Mouse (Mus musculus): ENCODE data around the gene Nfia.

Gene Nfia

DNA sequence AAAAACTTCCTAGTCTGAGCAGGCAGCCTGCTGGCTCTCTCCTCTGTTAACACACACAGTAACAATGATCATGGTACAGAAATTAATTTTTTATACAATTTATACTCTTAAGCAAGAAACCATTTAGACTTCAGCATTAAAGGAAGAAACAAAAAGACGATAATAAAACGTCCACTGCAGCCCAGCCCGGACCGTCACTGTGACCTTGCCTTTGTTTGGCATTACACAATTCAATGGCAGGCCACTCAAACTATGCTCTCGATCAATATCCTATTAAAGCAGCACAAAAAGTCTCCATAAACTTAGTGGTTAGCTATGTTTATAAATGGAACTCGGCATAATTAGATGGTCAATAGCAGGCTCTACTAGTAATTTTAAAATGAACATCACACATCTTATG is 232.5 kb downstream of the Nfia start:
- DNase-seq (ENCODE audit: low spot score), result no peak

DNA sequence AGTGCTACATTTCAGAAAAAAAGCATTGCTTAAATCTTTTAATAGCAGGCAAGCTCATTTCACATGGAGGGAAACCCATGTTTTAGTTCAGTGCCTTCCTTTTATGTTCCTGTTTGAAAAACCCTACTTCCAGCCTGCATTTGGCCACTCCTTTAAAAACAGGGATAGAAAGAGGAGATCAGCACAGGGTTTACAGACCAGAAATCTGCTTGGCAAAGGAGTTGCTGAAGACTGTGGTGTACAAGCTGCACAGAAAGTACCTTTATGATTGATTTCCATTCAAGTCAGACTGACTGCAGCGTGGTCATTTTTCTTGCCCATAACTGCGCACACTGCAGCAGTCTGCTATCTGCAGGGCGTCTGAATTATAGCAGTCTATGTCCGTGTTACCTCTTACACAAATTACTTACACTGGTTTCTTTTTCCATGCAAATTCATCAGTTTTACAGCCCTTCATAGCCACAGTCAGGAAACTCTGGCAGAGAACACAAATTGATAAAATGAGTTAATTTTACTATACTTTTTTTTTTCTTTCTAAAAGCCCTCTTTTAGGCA is 236.4 kb downstream of the Nfia start:
- no peak for DNase-seq (ENCODE audit: low spot score)

GRCm38 (mm10) chr4:98009966-98010365 is 237.4 kb downstream of the Nfia start:
- no peak for DNase-seq (ENCODE audit: low spot score)

DNA sequence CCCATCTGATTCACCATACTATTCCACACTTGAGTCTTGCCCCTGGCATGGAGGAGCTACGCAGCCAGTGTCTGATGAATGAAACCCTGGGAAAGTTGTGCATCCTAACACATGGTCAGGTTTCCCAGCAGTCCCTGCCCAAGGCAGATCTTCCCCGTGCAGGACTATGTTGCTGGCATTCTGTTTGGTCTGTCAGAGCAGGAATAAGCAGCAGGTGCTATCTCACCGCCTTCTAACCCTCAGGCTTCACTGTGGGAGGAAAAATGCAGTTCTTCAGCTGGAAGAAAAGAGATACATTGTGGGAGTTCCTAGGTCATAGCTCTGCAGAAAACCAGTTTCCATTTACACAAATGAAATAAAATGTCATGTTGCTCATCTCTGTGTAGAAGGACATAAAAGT is 247.3 kb downstream of the Nfia start:
- no peak for DNase-seq (ENCODE audit: low spot score)

DNA sequence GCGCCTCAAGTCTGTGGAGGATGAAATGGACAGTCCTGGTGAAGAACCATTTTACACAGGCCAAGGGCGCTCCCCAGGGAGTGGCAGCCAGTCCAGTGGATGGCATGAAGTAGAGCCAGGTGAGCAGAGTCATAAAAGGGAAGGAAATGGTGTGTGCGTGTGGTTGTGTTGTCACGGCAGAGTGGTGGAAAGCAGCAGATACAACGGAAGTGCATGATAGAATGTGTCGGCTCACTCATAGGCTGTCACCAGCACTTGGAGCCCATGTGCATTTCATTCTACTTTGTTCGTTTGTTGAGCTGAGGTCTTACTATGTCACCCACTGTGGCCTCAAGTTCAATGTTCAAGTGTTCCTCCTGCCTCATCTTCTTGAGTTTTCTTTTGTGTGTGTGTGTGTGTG is 248.3 kb downstream of the Nfia start:
- DNase-seq (ENCODE audit: low spot score), result no peak

- no peak for DNase-seq (ENCODE audit: low spot score)
Measured at GRCm38 (mm10) chr4:98023245-98023792, 250.8 kb downstream of the Nfia start.

DNA sequence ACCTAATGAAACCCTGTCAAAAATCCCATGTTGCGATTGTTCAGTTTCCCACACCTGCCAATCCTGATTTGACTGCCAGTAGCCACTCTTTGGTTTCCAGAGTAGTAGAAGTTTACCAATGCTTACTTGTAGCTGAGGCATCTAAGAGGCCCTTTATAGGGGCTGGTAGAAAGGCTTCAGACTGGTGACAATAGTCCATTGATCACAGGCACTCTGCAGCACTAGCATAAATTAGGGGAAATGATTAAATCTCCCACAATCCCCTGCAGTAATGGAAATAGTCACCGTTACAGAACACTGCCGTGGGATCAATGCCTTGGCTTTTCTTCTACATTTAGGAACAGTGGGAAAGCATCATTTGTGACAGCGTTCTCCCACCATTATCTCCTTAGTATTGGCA is 254.9 kb downstream of the Nfia start:
- DNase-seq (ENCODE audit: low spot score), result no peak

DNA sequence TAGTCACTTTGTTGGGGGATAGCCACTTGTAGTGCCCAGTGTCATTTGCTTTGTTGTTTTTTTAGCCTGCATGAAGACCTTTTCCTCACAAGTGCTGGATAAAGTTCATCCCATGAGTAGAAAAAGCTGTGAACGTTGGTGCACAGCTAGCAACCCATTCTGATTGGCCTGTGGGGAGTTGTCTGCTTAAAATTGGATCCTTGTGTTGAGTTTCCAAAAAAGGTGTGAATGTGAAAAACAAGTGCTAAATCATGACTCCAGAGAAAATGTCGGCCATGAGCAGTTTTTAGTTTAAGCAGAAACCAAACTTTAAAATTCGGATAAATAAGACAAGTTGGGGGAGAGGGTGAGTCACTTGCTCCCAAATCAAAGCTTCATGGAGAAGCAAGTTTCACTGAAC is 259.3 kb downstream of the Nfia start:
- no peak for DNase-seq (ENCODE audit: low spot score)

DNA sequence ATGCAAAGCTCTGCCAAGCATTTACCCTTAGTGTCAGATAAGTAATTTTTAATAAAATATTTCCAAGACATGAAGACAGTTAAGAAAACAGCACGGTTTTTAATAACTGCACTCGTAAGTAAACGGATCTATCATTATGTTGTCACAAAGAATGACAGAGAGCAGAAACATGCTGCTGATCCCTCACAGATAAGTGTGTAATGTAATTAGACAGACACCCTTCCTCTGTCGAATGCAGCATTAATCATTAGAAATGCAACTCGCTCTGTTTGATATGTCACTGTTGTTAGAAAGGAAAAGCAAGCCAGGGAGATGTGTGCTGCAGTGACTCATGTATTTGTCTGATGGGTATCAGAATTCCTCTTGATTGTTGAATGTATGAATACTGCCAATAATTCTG is 259.8 kb downstream of the Nfia start:
- no peak for DNase-seq (ENCODE audit: low spot score)

- DNase-seq (ENCODE audit: low spot score), result no peak
Measured at GRCm38 (mm10) chr4:98039095-98039494, 266.6 kb downstream of the Nfia start.

DNA sequence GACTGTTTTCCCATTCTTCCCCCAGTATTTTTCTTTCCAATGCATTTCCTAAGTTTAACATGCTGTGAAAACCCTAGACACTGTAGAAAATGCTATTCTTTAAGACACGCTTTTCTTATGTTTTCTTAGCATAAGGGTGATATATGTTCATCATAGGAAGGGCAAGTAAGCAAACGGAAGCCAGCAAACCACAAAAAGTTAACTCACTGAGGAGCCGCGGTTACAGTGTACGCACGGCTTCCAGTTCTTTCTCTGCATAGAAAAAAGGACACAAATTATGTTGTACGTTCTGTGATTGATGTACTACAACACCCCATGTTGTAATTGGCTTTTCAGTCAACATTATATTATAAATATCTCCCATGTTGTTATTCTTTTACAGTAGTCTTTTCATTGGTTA is 267.6 kb downstream of the Nfia start:
- no peak for DNase-seq (ENCODE audit: low spot score)

- no peak for DNase-seq (ENCODE audit: low spot score)
Measured at GRCm38 (mm10) chr4:98044611-98045010, 272.1 kb downstream of the Nfia start.

GRCm38 (mm10) chr4:98047369-98047768 is 274.8 kb downstream of the Nfia start:
- DNase-seq (ENCODE audit: low spot score), result no peak

DNA sequence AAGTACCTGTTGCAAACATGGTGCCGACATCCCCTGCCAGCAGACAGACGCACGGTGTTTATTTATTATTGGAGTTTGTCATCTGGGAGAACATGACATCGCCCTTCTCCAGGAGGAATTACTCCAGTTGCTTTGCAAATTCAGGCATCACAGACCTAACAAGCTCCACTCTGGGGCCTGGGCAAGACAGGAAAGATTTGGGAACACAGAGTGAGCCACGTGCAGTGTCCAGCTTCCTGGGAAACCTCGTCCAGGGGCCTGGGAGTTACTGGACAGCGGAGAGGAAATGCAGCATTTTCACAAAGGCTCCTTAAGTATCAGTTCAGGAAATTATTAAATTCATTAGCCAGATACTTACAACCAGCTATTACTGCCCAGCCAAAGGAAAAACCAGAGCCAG is 277.1 kb downstream of the Nfia start:
- DNase-seq (ENCODE audit: low spot score), result no peak

DNA sequence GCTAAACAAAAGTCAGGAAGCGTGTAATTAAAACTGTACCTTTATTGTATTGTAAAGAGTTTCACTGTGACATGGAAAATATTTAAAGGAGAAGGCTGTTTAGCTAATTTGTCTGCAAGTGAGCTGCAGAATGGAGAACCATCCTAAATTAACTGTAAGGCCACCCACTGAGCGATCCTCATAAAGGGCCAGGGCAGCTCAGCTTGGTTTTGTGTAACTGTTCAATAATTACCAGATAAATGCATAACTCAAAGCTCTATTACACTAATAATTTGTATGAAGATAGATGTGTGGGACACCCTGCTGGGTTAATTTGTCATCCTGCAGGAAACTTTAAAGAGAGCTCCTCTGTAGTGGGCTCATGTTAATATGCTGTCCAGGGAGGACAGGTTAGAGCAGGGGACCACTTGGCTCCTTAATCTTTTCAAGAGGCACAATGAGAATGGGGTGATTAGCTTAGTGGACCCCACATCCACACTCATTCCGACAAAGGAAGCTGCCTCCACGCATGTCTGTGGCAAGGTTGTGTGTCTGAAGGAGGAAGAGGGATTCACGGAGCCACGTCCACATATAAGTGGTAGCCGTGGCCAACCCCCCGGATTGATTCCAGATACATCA is 277.6 kb downstream of the Nfia start:
- DNase-seq (ENCODE audit: low spot score), result no peak

DNA sequence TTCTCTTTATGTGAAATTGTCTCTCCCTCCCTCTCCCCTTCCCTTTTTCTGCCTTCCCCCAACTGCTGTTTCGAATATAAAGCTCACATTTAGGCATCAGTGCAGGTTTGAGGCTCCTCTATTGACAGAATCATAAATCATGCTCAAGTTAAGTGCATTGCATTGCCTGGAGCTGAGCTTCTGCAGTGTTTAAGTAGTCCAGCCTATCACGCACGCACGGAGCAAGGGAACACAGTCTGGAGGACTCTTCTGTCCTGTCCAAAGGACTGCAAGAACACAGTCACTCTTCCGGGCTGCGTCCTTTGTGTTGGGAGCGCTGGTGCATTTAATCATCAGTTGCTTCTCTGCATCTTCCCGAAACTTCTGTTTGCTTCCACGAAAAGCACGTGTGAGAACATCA is 278.2 kb downstream of the Nfia start:
- DNase-seq (ENCODE audit: low spot score), result no peak

GRCm38 (mm10) chr4:98051326-98051725 is 278.8 kb downstream of the Nfia start:
- no peak for DNase-seq (ENCODE audit: low spot score)

GRCm38 (mm10) chr4:98055036-98055435 is 282.5 kb downstream of the Nfia start:
- no peak for DNase-seq (ENCODE audit: low spot score)

DNA sequence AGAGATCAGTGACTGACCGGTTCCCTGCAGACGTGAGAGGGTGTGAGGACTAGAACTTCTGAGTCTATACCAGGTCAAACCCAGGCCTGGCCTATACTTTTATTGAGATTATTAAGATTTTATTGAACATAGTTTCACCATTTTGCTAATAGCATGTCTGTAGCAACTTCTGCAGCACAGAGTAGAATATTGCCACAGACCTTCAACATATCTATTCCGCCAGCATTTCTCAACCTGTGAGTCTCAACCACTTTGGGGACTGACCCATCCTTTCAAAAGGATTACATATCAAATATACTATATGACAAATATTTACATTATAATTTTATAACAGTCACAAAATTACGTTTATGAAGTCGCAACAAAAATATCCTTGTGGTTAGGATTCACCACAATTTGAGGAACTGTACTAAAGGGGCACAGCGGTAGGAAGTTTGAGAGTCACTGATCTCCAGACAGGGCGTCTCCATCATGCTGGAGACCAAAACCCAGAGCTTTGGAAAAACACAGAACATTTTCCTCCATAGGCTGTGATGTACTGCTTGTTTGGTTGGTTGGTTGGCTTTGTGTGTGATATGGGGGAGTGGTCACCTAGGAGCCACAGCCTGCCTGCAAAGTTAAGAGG is 284.0 kb downstream of the Nfia start:
- DNase-seq (ENCODE audit: low spot score), result no peak

- no peak for DNase-seq (ENCODE audit: low spot score)
Measured at GRCm38 (mm10) chr4:98057246-98057645, 284.7 kb downstream of the Nfia start.

- DNase-seq (ENCODE audit: low spot score), result no peak
Measured at GRCm38 (mm10) chr4:98057721-98058120, 285.2 kb downstream of the Nfia start.

DNA sequence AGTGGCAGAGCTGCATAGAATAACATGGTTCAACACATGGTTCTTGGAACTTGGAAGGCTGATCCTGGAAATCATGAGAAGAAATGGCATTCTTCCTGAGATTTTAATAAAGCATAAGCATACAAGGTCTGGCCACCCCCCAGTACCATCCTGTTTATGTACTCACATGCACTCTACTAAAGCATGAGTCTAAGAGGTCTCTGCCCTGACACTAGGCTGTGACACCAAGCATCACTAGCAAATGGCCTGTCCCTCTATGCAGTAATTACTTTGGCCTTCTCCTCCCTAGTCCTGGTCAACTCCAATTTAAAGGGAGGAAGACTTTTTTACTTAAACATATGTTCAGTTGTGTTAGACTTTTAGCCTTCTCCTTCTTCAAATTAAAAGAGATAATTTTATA is 285.6 kb downstream of the Nfia start:
- DNase-seq (ENCODE audit: low spot score), result no peak

DNA sequence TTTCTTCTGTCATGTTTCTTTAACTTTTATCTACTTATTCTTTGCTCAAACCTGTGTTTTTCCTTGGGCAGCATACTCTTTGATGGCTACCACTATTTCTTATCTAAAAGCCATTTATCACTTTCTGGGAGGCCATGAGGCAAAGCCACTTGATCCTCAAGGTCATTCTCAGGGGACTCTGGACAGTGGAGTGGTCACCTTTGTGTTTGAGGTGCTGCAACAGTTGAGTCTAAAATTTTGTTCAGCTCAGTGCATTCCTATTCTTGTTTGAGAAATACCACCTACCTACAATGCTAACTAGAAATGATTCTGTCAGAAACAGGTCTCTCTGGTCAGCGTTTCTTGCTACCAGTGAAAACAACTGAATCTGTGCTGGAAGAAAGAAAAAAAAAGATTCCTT is 288.1 kb downstream of the Nfia start:
- no peak for DNase-seq (ENCODE audit: low spot score)

- DNase-seq (ENCODE audit: low spot score), result no peak
Measured at GRCm38 (mm10) chr4:98061086-98061485, 288.6 kb downstream of the Nfia start.
